Mouse (Mus musculus) lung, postnatal 0 days (tissue): Measurements from ENCODE around the gene Clptm1l.

ENCODE experiments used
- CTCF ChIP-seq: IDR thresholded peaks from 2 replicates; pipeline ENCODE4 v1.5.1; 2016; ENCODE audit warnings: antibody characterized with exemption, mild to moderate bottlenecking
- EP300 ChIP-seq: IDR thresholded peaks from 2 replicates; pipeline ENCODE4 v1.6.1; 2016; ENCODE audit warnings: antibody characterized with exemption, mild to moderate bottlenecking, control low read depth

DNA sequence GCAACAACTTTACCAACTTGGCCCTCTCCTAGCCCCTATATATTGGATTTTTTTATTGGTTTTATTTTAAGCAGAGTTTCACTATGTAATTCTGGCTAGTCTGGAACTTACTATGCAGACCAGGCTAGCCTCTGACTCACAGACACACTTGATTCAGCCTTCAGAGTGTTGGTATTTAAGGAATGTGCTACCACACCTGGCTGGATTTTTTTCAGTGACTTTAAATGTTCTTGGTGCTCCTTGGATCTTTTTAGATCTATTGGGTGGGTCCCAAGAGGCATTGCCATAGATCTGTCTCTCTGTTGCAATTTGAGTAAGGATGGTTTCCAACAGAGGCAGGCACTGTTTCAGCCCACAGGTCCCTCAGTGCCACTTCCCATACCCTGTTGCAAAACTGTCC is 28.8 kb upstream of the Clptm1l start:
- TF ChIP-seq CTCF (no peak), EP300 (no peak)
